Mouse (Mus musculus) spleen, embryonic (tissue): Measurements from ENCODE around the gene Tnni3k.

ENCODE experiments used
- CTCF ChIA-PET: fragments of 350-600 bp; sonication (Branson Sonifier 250); formaldehyde crosslinking; loops from one replicate; lab custom pipeline; 2022; lab: Charles Lee

Gene Tnni3k

GRCm38 (mm10) chr3:154953088-154953487, 102.1 kb downstream of the Tnni3k start:
- CTCF ChIA-PET: no interaction called here

- CTCF ChIA-PET: no interaction called here
Observed at GRCm38 (mm10) chr3:154949551-154949950, 105.7 kb downstream of the Tnni3k start.

- CTCF ChIA-PET: no interaction called here
Observed at GRCm38 (mm10) chr3:154945688-154946161, 109.5 kb downstream of the Tnni3k start.

GRCm38 (mm10) chr3:154927757-154928156, 127.5 kb downstream of the Tnni3k start:
- CTCF ChIA-PET: no interaction called here

GRCm38 (mm10) chr3:154924936-154925335, 130.3 kb downstream of the Tnni3k start:
- CTCF ChIA-PET: no interaction called here

- CTCF ChIA-PET: no interaction called here
Observed at GRCm38 (mm10) chr3:154915566-154915965, 139.6 kb downstream of the Tnni3k start.

- CTCF ChIA-PET: no interaction called here
Observed at GRCm38 (mm10) chr3:154913641-154914040, 141.6 kb downstream of the Tnni3k start.

GRCm38 (mm10) chr3:154896737-154897136, 158.5 kb downstream of the Tnni3k start:
- CTCF ChIA-PET: no interaction called here

GRCm38 (mm10) chr3:154893225-154893624, 162.0 kb downstream of the Tnni3k start:
- CTCF ChIA-PET: no interaction called here

GRCm38 (mm10) chr3:154885452-154885851, 169.8 kb downstream of the Tnni3k start:
- CTCF ChIA-PET: no interaction called here

GRCm38 (mm10) chr3:154885048-154885447, 170.2 kb downstream of the Tnni3k start:
- CTCF ChIA-PET: no interaction called here

GRCm38 (mm10) chr3:154881428-154881986, 173.7 kb downstream of the Tnni3k start:
- CTCF ChIA-PET: no interaction called here

GRCm38 (mm10) chr3:154880536-154880939, 174.7 kb downstream of the Tnni3k start:
- CTCF ChIA-PET: no interaction called here

GRCm38 (mm10) chr3:154880108-154880507, 175.1 kb downstream of the Tnni3k start:
- CTCF ChIA-PET: no interaction called here

- CTCF ChIA-PET: no interaction called here
Observed at GRCm38 (mm10) chr3:154879515-154879914, 175.7 kb downstream of the Tnni3k start.

- CTCF ChIA-PET: no interaction called here
Observed at GRCm38 (mm10) chr3:154879080-154879479, 176.1 kb downstream of the Tnni3k start.

GRCm38 (mm10) chr3:154868807-154869206, 186.4 kb downstream of the Tnni3k start:
- CTCF ChIA-PET: no interaction called here

- CTCF ChIA-PET: no interaction called here
Observed at GRCm38 (mm10) chr3:154861921-154862320, 193.3 kb downstream of the Tnni3k start.

- CTCF ChIA-PET: interaction anchor here (0.6 kb wide), 1 partner anchor 41 kb away, joined by 3 read pairs; no protein-coding TSS in a partner anchor
Observed at GRCm38 (mm10) chr3:154859721-154860120, 195.5 kb downstream of the Tnni3k start.

GRCm38 (mm10) chr3:154853257-154853656, 201.9 kb downstream of the Tnni3k start:
- CTCF ChIA-PET: no interaction called here

GRCm38 (mm10) chr3:154852281-154852680, 202.9 kb downstream of the Tnni3k start:
- CTCF ChIA-PET: no interaction called here

GRCm38 (mm10) chr3:154842247-154842646, 213.0 kb downstream of the Tnni3k start:
- CTCF ChIA-PET: interaction anchor here (0.7 kb wide), 1 partner anchor 359 kb away, joined by 3 read pairs; no protein-coding TSS in a partner anchor

- CTCF ChIA-PET: no interaction called here
Observed at GRCm38 (mm10) chr3:154841076-154841475, 214.1 kb downstream of the Tnni3k start.

GRCm38 (mm10) chr3:154837861-154838260, 217.3 kb downstream of the Tnni3k start:
- CTCF ChIA-PET: no interaction called here
